Mouse (Mus musculus) liver, postnatal 0 days (tissue): ENCODE results near the gene Caskin2. TPM values are rescaled to one million over a fixed set of nuclear protein-coding genes. Genes with fewer than 3 reads are reported as not detected.
A peak's percentile ranks its signal among the peaks of the same experiment; 100 is the strongest.

Experiments
- ATAC-seq: fragments of 200-750 bp; cut with Nextera tagmentation; 2 replicates; pipeline ENCODE4 v1.8.0; 2017; ENCODE audit warnings: mild to moderate bottlenecking, moderate library complexity
- DNase-seq: peaks from one replicate; pipeline ENCODE4 v3.0.0-alpha.2; 2016
- H3K27ac ChIP-seq: fragments of 300-500 bp; sonication (generic); 2 replicates; pipeline ENCODE4 v1.5.1; 2014; ENCODE audit warnings: antibody characterized with exemption, moderate library complexity, mild to moderate bottlenecking, low read depth
- H3K27me3 ChIP-seq: fragments of 300-500 bp; sonication (generic); 2 replicates; pipeline ENCODE4 v1.6.1; 2014; ENCODE audit warnings: low read length, control low read depth, mixed read lengths; ENCODE audit not compliant: insufficient read depth
- H3K36me3 ChIP-seq: fragments of 300-500 bp; sonication (generic); replicated peaks from 2 replicates; pipeline ENCODE4 v1.6.1; 2014; ENCODE audit warnings: mild to moderate bottlenecking, control low read depth, low read length, moderate library complexity, mixed read lengths; ENCODE audit not compliant: insufficient read depth
- H3K4me1 ChIP-seq: fragments of 300-500 bp; sonication (generic); 2 replicates; pipeline ENCODE4 v1.6.1; 2014; ENCODE audit warnings: antibody characterized with exemption, mild to moderate bottlenecking, control low read depth; ENCODE audit not compliant: insufficient read depth
- H3K4me2 ChIP-seq: fragments of 300-500 bp; sonication (generic); 2 replicates; pipeline ENCODE4 v1.6.1; 2014; ENCODE audit warnings: low read depth, mild to moderate bottlenecking, low read length, moderate library complexity, mixed read lengths
- H3K4me3 ChIP-seq: fragments of 300-500 bp; sonication (generic); 2 replicates; pipeline ENCODE4 v1.5.1; 2014; ENCODE audit warnings: low read depth, low read length
- H3K9ac ChIP-seq: fragments of 300-500 bp; sonication (generic); replicated peaks from 2 replicates; pipeline ENCODE4 v1.6.1; 2014; ENCODE audit warnings: mild to moderate bottlenecking, moderate library complexity
- H3K9me3 ChIP-seq: fragments of 300-500 bp; sonication (generic); 2 replicates; pipeline ENCODE4 v1.6.1; 2016; ENCODE audit warnings: mild to moderate bottlenecking, control low read depth, low read length, mixed read lengths
- CTCF ChIP-seq: sonication (generic); IDR thresholded peaks from 2 replicates; pipeline ENCODE4 v1.5.1; 2016; ENCODE audit warnings: antibody characterized with exemption, low read depth
- EP300 ChIP-seq: IDR thresholded peaks from 2 replicates; pipeline ENCODE4 v1.6.1; 2016; ENCODE audit warnings: antibody characterized with exemption, low read depth, mild to moderate bottlenecking
- WGBS: fragments of 180-500 bp; shearing (Covaris S2); extraction: QIAGEN DNeasy Blood & Tissue Kit; methylation state at CpG from one replicate; pipeline ENCODE4 v1.1.7; 2014; ENCODE audit not compliant: insufficient replicate concordance; 5-methylcytosine and 5-hydroxymethylcytosine counted together
- polyA plus RNA-seq: library from polyadenylated mRNA; unstranded; fragments of >200 nt; fragmentation: Nextera tagmentation; extraction: Ambion mirVana; gene quantifications from 2 replicates; pipeline ENCODE4 v1.2.1, GENCODE M21; 2015

Caskin2 gene
- polyA plus RNA-seq, 1 experiment from 2014 or later = 3.3 TPM

GRCm38 (mm10) chr11:115832523-115832922, 19.1 kb upstream of the Caskin2 start:
- DNase-seq = peak; percentile 79
- 46% methylated on average over 8 of the region's 8 CpGs for WGBS
- peak overlapping the region; percentile 97 for H3K27ac ChIP-seq
- ATAC-seq = peak; percentile 79
- peaks cover 33% of the 10 kb centered on the region for H3K4me1 ChIP-seq
- peak overlapping the region; percentile 30; the same call in 1 of the 2 replicates for H3K4me3 ChIP-seq
- peak overlapping the region; percentile 65 for H3K4me2 ChIP-seq
- H3K9ac ChIP-seq = peak overlapping the region; percentile 39
- TF ChIP-seq EP300 (no peak), CTCF (no peak)
- no peaks in the 10 kb centered on the region; the same call in 1 of the 2 replicates for H3K36me3 ChIP-seq
- no peaks in the 10 kb centered on the region for H3K27me3 ChIP-seq
- H3K9me3 ChIP-seq = no peaks in the 10 kb centered on the region

- WGBS = 58% methylated on average over 6 of the region's 6 CpGs
- ATAC-seq (peak; percentile 84), DNase-seq (no peak)
- H3K9ac ChIP-seq = peak overlapping the region; percentile 57
- peak overlapping the region; percentile 30; the same call in 1 of the 2 replicates for H3K4me3 ChIP-seq
- H3K36me3 ChIP-seq = no peaks in the 10 kb centered on the region; the same call in 1 of the 2 replicates
- H3K27ac ChIP-seq = peak overlapping the region; percentile 97
- peaks cover 36% of the 10 kb centered on the region for H3K4me1 ChIP-seq
- no peaks in the 10 kb centered on the region for H3K9me3 ChIP-seq
- peak overlapping the region; percentile 65 for H3K4me2 ChIP-seq
- TF ChIP-seq CTCF = no peak
- no peak for TF ChIP-seq EP300
- no peaks in the 10 kb centered on the region for H3K27me3 ChIP-seq
Observed at GRCm38 (mm10) chr11:115832064-115832463, 18.6 kb upstream of the Caskin2 start.

DNA sequence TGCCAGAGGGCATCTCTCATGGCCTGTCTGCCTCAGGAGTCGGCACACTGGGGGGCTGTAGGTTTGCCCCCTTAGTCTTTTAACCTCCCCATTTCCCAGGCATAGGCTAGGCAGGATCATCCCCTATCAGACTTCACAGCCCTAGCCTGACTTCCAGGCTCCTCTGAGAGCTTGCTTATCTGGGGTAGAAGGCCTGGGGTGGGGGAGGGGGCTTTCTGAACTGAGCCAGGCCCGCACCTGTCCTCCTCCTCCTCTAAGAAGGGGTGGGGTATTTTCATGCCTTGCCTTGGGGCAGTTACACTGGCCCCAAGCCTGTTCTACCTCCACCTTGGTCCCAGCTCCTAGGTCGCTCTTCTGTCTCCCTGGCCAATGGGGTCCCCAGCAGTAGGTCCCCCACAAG, 18.1 kb upstream of the Caskin2 start:
- peak overlapping the region; percentile 65 for H3K4me2 ChIP-seq
- no peaks in the 10 kb centered on the region for H3K9me3 ChIP-seq
- DNase-seq (no peak), ATAC-seq (0 out of 2 replicates have a peak, but pooled peaks have one; percentile 1)
- H3K36me3 ChIP-seq = no peaks in the 10 kb centered on the region; the same call in 1 of the 2 replicates
- no peaks in the 10 kb centered on the region for H3K27me3 ChIP-seq
- peak overlapping the region; percentile 57 for H3K9ac ChIP-seq
- TF ChIP-seq EP300 (no peak), CTCF (no peak)
- WGBS = 45% methylated on average over 3 of the region's 3 CpGs
- H3K4me3 ChIP-seq = peak overlapping the region; percentile 30
- peaks cover 36% of the 10 kb centered on the region for H3K4me1 ChIP-seq
- peak overlapping the region; percentile 97 for H3K27ac ChIP-seq

- H3K9ac ChIP-seq = peak overlapping the region; percentile 57
- WGBS = 44% methylated on average over 25 of the region's 25 CpGs
- peak overlapping the region; percentile 97 for H3K27ac ChIP-seq
- 0 out of 2 replicates have a peak, but pooled peaks cover 2% of the 10 kb centered on the region for H3K27me3 ChIP-seq
- H3K9me3 ChIP-seq = no peaks in the 10 kb centered on the region
- peaks cover 36% of the 10 kb centered on the region for H3K4me1 ChIP-seq
- H3K4me2 ChIP-seq = peak overlapping the region; percentile 65
- no peak for ATAC-seq
- H3K36me3 ChIP-seq = no peaks in the 10 kb centered on the region
- no peak for DNase-seq
- no peak for TF ChIP-seq EP300
- TF ChIP-seq CTCF = no peak
- H3K4me3 ChIP-seq = peak overlapping the region; percentile 30
Observed at GRCm38 (mm10) chr11:115830550-115831325, 17.3 kb upstream of the Caskin2 start.

- Histone ChIP-seq H3K27ac (peak overlapping the region; percentile 40), H3K36me3 (no peaks in the 10 kb centered on the region), H3K9me3 (no peaks in the 10 kb centered on the region), H3K27me3 (0 out of 2 replicates have a peak, but pooled peaks cover 2% of the 10 kb centered on the region), H3K4me2 (no peak overlapping the region), H3K4me3 (no peak overlapping the region), H3K4me1 (peaks cover 45% of the 10 kb centered on the region), H3K9ac (no peak overlapping the region)
- WGBS = 59% methylated on average over 4 of the region's 4 CpGs
- TF ChIP-seq CTCF (no peak), EP300 (no peak)
- no peak for DNase-seq
- ATAC-seq = no peak
Observed at GRCm38 (mm10) chr11:115829036-115829435, 15.6 kb upstream of the Caskin2 start.

- no peak overlapping the region for H3K4me2 ChIP-seq
- whole genome bisulfite sequencing = 76% methylated on average over 6 of the region's 6 CpGs
- H3K27ac ChIP-seq = no peak overlapping the region
- DNase-seq = no peak
- 0 out of 2 replicates have a peak, but pooled peaks cover 3% of the 10 kb centered on the region for H3K36me3 ChIP-seq
- no peak for TF ChIP-seq EP300
- no peak for TF ChIP-seq CTCF
- no peak overlapping the region for H3K9ac ChIP-seq
- no peaks in the 10 kb centered on the region for H3K9me3 ChIP-seq
- H3K27me3 ChIP-seq = 0 out of 2 replicates have a peak, but pooled peaks cover 2% of the 10 kb centered on the region
- H3K4me1 ChIP-seq = peaks cover 38% of the 10 kb centered on the region
- no peak for ATAC-seq
- H3K4me3 ChIP-seq = no peak overlapping the region
Observed at GRCm38 (mm10) chr11:115827624-115828023, 14.2 kb upstream of the Caskin2 start.
